Mouse (Mus musculus) small intestine, adult 2 months (tissue): Measurements from ENCODE around the gene P2ry14.

Source experiments
- CTCF ChIP-seq: fragments of 200-500 bp; IDR thresholded peaks from 2 replicates; pipeline ENCODE4 v1.5.1; 2012; ENCODE audit warnings: low read depth, mild to moderate bottlenecking, control low read depth, inconsistent platforms, low read length, moderate library complexity, mixed read lengths; ENCODE audit not compliant: insufficient replicate concordance, insufficient read length; ENCODE audit errors: extremely low read depth
- POLR2A ChIP-seq: fragments of 200-500 bp; IDR thresholded peaks from 2 replicates; pipeline ENCODE4 v1.6.1; 2012; ENCODE audit warnings: low read depth, mild to moderate bottlenecking, control low read depth, inconsistent platforms, low read length, moderate library complexity

DNA sequence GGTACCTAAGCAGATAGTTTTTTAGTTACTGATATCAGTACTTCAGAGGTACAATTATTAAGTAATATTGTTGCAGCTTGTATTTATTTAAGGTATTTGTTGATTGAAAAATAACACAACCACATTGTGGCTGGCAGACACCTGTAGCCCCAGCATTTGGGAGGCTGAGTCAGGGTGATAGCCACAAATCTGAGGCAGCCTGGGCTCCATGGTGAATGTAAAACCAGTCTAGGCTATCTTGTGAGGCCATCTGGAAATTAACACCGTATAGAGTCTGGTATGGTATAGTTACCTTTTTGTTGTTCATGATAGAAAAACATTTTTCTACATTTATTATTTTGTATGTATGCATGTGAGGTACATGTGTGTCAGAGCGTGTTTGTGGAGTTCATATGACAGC, 51.3 kb downstream of the P2ry14 start:
- TF ChIP-seq POLR2A: no peak
- no peak for TF ChIP-seq CTCF
